Mouse (Mus musculus) embryonic facial prominence, embryonic 12.5 days (tissue): ENCODE data around the gene Acvr1b. TPM values are rescaled to one million over a fixed set of nuclear protein-coding genes. Genes with fewer than 3 reads are reported as not detected.

Experiments used
- ATAC-seq: fragments of 200-750 bp; cut with Nextera tagmentation; 2 replicates; pipeline ENCODE4 v1.8.0; 2017; ENCODE audit not compliant: insufficient number of reproducible peaks, insufficient read depth, low FRiP score, low TSS enrichment
- H3K27ac ChIP-seq: fragments of 300-500 bp; sonication (generic); 2 replicates; pipeline ENCODE4 v1.5.1; 2016; ENCODE audit warnings: mild to moderate bottlenecking
- H3K27me3 ChIP-seq: fragments of 300-500 bp; sonication (generic); 2 replicates; pipeline ENCODE4 v1.6.1; 2016; ENCODE audit warnings: mild to moderate bottlenecking, moderate library complexity
- H3K36me3 ChIP-seq: fragments of 300-500 bp; sonication (generic); 2 replicates; pipeline ENCODE4 v1.6.1; 2016; ENCODE audit warnings: mild to moderate bottlenecking
- H3K4me1 ChIP-seq: fragments of 300-500 bp; sonication (generic); 2 replicates; pipeline ENCODE4 v1.6.1; 2016
- H3K4me2 ChIP-seq: fragments of 300-500 bp; sonication (generic); replicated peaks from 2 replicates; pipeline ENCODE4 v1.6.1; 2016; ENCODE audit warnings: mild to moderate bottlenecking, moderate library complexity
- H3K4me3 ChIP-seq: fragments of 300-500 bp; sonication (generic); 2 replicates; pipeline ENCODE4 v1.5.1; 2016; ENCODE audit warnings: mild to moderate bottlenecking
- H3K9ac ChIP-seq: fragments of 300-500 bp; sonication (generic); 2 replicates; pipeline ENCODE4 v1.6.1; 2016; ENCODE audit warnings: mild to moderate bottlenecking, moderate library complexity
- H3K9me3 ChIP-seq: fragments of 300-500 bp; sonication (generic); 2 replicates; pipeline ENCODE4 v1.6.1; 2016; ENCODE audit warnings: mild to moderate bottlenecking, moderate library complexity
- whole genome bisulfite sequencing: fragments of 180-500 bp; shearing (Covaris S2); methylation state at CpG from one replicate; pipeline ENCODE4 v1.1.7; 2016; 5-methylcytosine and 5-hydroxymethylcytosine counted together
- polyA plus RNA-seq: library from polyadenylated mRNA; unstranded; fragments of >200 nt; fragmentation: Nextera tagmentation; extraction: Ambion mirVana; gene quantifications from 2 replicates; pipeline ENCODE4 v1.2.1, GENCODE M21; 2016

Acvr1b gene
- polyA plus RNA-seq, 1 experiment from 2014 or later: 7.5 TPM

DNA sequence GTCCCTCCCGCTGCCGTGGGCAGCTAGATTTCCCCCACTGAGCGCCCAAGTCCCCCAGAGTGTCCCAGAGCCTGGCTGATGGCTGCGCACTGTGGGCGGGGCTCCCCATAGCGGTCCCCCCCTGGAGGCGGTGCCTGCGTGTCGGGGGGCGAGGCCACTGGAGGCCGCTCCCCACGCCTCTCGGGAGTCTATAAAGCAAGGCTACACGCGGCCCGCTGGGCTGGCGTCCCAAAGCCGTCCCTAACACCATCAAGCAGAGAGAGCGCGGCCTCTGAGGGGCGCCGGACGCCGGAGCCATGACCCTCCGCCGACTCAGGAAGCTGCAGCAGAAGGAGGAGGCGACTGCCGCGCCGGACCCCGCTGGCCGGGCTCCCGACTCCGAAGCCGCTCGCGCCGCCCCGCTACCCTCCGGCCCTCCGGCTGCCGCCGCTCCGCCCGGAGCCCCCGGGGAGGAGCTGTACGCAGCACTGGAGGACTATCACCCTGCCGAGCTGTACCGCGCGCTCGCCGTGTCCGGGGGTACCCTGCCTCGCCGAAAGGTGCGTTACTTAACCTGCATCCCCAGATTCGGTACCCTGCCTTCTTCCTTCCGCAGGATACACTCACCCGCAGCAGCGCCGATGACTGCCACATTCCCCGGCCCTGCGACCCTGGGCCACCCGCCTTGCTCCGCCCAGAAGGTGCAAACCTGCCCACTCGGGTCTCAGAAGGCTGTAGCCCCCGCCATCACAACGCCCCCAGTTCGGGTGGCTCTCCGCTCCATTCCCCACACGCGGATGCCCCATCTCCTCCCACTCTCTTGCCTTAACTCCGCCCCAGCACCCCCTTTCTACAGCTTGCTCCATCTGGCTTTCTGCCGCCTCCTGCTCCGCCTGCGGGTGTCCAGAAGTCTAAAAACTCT is 50.4 kb downstream of the Acvr1b start, which contains the start of gene Grasp:
Gene Grasp, plus strand, starts transcription at position 183 of the 901 bp plus-strand sequence.
- Histone ChIP-seq H3K4me3 (peak within 1 kb of the TSS; percentile 89), H3K4me1 (peaks cover 66% of the 10 kb centered on the region), H3K4me2 (peak within 1 kb of the TSS; percentile 82), H3K27me3 (no peaks in the 10 kb centered on the region), H3K36me3 (peaks cover 5% of the 10 kb centered on the region), H3K9me3 (no peaks in the 10 kb centered on the region), H3K27ac (peak within 1 kb of the TSS; percentile 86), H3K9ac (peak within 1 kb of the TSS; percentile 87)
- ATAC-seq: peak; percentile 38
- WGBS: 1% methylated on average over 77 of the region's 77 CpGs

DNA sequence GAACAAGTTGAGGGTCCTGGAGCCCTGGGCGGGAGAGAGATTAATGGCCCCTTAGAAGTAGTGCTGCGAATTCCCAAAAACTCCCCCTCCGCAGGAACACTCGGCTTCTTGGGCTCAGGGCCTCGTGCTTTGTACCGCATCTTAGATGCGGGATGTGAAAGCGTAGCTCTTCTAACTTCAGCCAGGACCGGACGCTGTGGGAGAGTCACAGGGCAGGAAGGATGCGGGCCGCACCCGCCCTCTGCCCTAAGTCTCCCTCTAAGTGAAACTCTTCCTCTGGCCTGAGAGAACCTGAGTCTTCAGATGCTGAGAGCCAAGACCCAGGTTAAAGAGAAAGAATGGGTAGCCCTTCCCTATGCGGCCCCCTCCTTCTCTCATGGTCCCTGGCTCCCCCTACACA is 51.1 kb downstream of the Acvr1b start:
- Histone ChIP-seq H3K9me3 (no peaks in the 10 kb centered on the region), H3K4me1 (peaks cover 66% of the 10 kb centered on the region), H3K27me3 (no peaks in the 10 kb centered on the region), H3K4me3 (peak overlapping the region; percentile 89), H3K4me2 (peak overlapping the region; percentile 82), H3K36me3 (peaks cover 12% of the 10 kb centered on the region), H3K27ac (peak overlapping the region; percentile 86), H3K9ac (peak overlapping the region; percentile 87)
- no peak for ATAC-seq
- WGBS: 3% methylated on average over 14 of the region's 14 CpGs

DNA sequence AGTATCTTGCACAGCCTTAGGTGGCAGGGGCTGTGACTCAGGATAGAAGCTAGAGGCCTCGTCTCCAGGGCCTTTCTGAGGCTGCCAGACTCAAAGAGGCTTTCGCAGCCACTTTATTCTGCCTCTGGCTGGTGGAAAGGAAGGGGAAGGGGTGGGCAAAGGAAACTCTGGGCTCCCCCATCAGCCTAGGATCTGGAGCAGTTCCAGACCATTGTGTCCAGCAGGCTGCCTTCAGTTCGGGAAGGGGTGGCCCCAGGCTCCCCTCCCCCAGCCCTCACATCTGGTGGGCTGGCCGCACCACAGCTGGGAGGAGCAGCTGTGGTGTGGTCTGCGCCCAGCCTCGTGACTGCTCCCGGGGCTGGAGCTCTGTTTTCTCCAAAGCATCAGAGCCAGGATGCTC is 54.1 kb downstream of the Acvr1b start:
- Histone ChIP-seq H3K27ac (peak overlapping the region; percentile 89), H3K4me3 (peak overlapping the region; percentile 4; the same call in 1 of the 2 replicates), H3K9me3 (no peaks in the 10 kb centered on the region), H3K9ac (peak overlapping the region; percentile 2; the same call in 1 of the 2 replicates), H3K4me2 (peak overlapping the region; percentile 25), H3K36me3 (peaks cover 37% of the 10 kb centered on the region), H3K27me3 (no peaks in the 10 kb centered on the region), H3K4me1 (peaks cover 49% of the 10 kb centered on the region)
- ATAC-seq: 0 out of 2 replicates have a peak, but pooled peaks have one; percentile 18
- WGBS: 8% methylated on average over 7 of the region's 7 CpGs

DNA sequence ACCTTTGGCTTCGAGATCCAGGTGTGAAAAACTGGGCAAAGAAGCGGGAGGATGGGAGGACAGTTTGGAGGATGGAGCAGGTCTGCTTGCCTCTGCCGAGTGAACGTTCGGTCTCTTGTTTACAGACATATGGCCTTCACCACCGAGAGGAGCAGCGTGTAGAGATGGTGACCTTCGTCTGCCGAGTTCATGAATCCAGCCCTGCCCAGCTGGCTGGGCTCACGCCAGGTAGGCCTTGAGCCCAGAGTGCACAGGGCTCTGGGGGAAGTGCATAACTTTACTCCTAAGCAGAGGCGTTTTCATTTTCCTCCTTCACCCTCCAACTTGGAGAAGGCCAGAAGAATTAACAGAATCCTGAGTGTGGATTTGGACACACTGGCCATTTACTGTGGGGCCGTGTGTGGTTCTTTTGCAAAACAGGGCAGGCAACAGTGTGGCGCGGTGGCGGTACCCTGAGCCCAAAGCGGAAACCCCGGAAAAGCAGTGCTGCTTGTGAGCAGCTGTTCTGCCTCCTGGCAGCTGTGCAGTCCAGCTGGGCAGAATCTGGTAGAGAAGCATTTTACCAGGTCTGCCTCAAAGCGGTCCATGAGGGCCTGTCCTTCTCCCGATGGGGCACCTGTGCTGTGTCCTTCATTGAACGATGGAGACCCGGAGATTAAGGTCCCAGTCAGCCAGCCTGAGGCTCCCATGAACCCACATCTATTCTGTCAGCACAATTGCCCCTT is 55.2 kb downstream of the Acvr1b start:
- peaks cover 43% of the 10 kb centered on the region for H3K4me1 ChIP-seq
- no peak for ATAC-seq
- no peak overlapping the region for H3K9ac ChIP-seq
- H3K9me3 ChIP-seq: no peaks in the 10 kb centered on the region
- H3K4me2 ChIP-seq: no peak overlapping the region
- 0 out of 2 replicates have a peak overlapping the region, but pooled peaks have one; percentile 89 for H3K27ac ChIP-seq
- peaks cover 37% of the 10 kb centered on the region for H3K36me3 ChIP-seq
- no peaks in the 10 kb centered on the region for H3K27me3 ChIP-seq
- 89% methylated on average over 21 of the region's 21 CpGs for WGBS
- no peak overlapping the region for H3K4me3 ChIP-seq

DNA sequence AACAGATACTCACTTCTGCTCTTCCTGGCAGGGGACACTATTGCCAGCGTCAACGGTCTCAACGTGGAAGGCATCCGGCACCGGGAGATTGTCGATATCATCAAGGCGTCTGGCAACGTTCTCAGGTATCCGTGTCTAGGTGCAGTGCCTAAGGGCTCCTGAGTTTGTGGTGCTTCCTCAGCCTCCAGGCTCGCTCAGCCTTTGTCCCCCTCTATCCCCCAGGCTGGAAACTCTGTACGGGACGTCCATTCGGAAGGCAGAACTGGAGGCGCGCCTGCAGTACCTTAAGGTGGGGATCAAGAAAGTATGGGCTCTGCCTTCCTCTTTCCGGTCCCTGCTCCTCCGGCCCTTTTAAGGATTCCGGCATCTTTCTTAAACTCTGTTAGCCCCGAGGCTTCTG is 56.6 kb downstream of the Acvr1b start:
- no peak overlapping the region for H3K27ac ChIP-seq
- peaks cover 37% of the 10 kb centered on the region for H3K36me3 ChIP-seq
- no peak overlapping the region for H3K9ac ChIP-seq
- whole genome bisulfite sequencing: 95% methylated on average over 19 of the region's 19 CpGs
- H3K4me1 ChIP-seq: peaks cover 47% of the 10 kb centered on the region
- ATAC-seq: no peak
- H3K9me3 ChIP-seq: no peaks in the 10 kb centered on the region
- H3K4me3 ChIP-seq: no peak overlapping the region
- H3K4me2 ChIP-seq: no peak overlapping the region
- no peaks in the 10 kb centered on the region for H3K27me3 ChIP-seq

DNA sequence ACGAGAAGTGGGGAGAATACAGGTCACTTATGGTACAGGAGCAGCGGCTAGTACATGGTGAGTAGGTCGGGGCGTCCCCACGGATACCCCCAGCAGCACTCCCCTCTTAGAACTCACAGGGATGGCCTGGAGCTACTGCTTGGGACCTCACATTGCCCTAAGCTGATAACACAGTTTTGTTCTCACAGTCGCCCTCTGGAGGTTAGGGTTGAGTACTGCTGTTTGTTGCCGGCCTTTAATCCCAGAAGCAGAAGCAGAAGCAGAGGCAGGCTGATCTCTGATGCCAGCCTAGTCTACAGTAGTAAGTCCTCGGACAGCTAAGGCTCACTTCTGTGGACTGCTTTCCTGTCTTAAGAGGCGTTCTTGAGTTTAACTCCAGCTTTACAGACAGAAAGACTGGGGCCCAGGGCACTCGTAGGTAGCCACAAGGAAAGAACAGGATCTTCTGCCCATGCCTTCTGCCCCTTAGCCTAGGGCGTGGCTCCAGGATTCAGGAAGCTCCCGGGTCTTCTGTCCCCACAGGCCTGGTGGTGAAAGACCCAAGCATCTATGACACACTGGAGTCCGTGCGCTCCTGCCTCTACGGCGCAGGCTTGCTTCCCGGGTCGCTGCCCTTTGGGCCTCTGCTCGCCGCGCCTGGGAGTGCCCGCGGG is 57.3 kb downstream of the Acvr1b start:
- no peak overlapping the region for H3K27ac ChIP-seq
- peaks cover 48% of the 10 kb centered on the region for H3K4me1 ChIP-seq
- H3K36me3 ChIP-seq: peaks cover 37% of the 10 kb centered on the region
- H3K9ac ChIP-seq: no peak overlapping the region
- H3K4me3 ChIP-seq: no peak overlapping the region
- no peaks in the 10 kb centered on the region for H3K9me3 ChIP-seq
- H3K27me3 ChIP-seq: no peaks in the 10 kb centered on the region
- ATAC-seq: no peak
- WGBS: 75% methylated on average over 23 of the region's 23 CpGs
- H3K4me2 ChIP-seq: no peak overlapping the region

DNA sequence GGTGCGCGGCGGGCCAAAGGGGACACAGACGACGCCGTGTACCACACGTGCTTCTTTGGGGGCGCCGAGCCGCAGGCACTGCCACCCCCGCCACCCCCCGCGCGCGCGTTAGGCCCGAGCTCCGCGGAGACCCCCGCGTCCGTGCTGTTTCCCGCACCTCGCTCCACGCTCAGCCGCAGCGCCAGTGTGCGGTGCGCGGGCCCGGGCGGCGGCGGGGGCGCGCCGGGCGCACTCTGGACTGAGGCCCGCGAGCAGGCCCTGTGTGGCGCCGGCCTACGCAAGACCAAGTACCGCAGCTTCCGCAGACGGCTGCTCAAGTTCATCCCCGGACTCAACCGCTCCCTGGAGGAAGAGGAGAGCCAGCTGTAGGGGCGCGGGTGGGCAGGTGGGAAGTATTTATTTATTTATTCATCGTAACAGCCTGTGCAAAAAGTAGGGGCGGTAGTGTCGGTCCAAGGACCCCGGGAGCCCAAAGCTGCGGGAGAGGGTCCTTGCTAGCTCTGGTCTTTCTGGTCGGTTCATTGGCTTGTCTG is 57.8 kb downstream of the Acvr1b start:
- Histone ChIP-seq H3K27ac (no peak overlapping the region), H3K4me3 (no peak overlapping the region), H3K4me2 (no peak overlapping the region), H3K4me1 (peaks cover 49% of the 10 kb centered on the region), H3K27me3 (no peaks in the 10 kb centered on the region), H3K9me3 (no peaks in the 10 kb centered on the region), H3K36me3 (peaks cover 37% of the 10 kb centered on the region), H3K9ac (no peak overlapping the region)
- 63% methylated on average over 56 of the region's 56 CpGs for WGBS
- ATAC-seq: no peak

DNA sequence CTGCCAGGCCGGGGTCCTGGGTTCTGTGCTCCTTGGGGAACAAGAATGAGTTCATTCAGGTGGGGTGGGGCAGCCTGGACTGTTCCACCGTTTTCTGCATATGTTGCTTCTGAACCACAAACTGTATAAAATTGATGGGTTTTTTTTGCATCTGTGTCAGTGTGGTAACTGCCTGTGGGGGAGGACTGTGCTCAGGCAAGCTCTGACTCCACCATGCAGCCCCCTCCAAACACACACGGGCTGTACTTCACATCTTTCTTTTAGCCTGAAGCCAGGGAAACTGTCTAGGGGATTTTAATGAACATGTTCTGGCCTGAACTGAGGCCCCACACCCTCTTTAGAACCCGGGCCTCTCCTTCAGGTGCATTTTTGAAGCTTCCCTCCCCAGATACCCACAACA is 58.7 kb downstream of the Acvr1b start:
- 70% methylated on average over 4 of the region's 4 CpGs for WGBS
- H3K4me3 ChIP-seq: no peak overlapping the region
- no peak overlapping the region for H3K4me2 ChIP-seq
- ATAC-seq: no peak
- H3K9me3 ChIP-seq: no peaks in the 10 kb centered on the region
- no peak overlapping the region for H3K9ac ChIP-seq
- H3K4me1 ChIP-seq: peaks cover 42% of the 10 kb centered on the region
- no peaks in the 10 kb centered on the region for H3K27me3 ChIP-seq
- peaks cover 37% of the 10 kb centered on the region for H3K36me3 ChIP-seq
- H3K27ac ChIP-seq: no peak overlapping the region; the same call in 1 of the 2 replicates

DNA sequence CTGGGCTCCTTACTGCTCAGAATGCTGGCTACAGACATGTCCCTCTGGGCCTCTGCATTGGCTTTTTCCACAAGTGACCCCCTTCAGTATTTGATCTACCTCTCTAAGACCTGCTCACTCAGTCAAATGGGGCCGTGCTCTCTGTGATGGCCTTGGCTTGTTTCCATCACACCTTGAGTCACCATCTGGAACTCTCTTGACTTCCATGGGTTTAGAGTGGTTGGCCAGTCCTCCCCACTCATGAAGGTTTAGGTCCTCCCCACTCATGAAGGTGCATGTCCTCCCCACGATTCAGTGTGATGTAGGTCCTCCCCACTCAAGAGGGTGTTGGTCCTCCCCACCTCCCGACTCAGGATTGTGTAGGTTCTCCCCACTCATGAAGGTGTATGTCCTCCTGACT is 59.3 kb downstream of the Acvr1b start:
- Histone ChIP-seq H3K9me3 (no peaks in the 10 kb centered on the region), H3K4me3 (no peak overlapping the region), H3K4me2 (no peak overlapping the region), H3K4me1 (peaks cover 36% of the 10 kb centered on the region), H3K27me3 (no peaks in the 10 kb centered on the region), H3K36me3 (peaks cover 37% of the 10 kb centered on the region), H3K9ac (no peak overlapping the region), H3K27ac (no peak overlapping the region)
- 90% methylated on average over 3 of the region's 3 CpGs for WGBS
- no peak for ATAC-seq

DNA sequence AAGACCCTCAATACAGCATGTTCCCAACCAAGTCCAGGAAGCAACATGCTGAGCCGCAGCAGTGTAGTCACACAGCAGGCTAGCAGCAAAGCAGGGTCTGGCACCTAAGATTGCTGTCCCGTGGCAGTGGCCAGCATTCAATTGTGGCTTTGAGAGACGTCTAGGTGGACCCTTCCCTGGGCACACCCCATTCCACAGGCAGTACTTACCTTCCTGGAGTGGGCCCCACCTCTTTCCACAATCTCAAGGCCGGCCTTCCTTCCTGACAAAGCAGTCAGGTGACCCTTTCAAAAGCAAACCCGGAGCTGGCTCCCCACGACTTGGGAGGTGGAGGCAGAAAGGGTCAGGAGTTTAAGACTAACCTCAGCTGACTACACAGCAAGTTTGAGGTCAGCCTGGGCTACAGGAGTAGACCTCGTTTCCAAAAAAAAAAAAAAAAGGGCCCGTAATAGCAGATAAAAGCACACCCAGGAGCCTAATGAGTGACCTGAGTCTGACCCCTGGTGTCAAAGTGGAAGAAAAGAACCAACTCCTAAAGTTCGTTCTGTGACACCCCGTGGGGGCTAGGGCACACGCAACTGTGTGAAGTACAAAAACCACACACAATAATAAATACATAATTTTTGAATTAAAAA is 59.9 kb downstream of the Acvr1b start:
- Histone ChIP-seq H3K27me3 (no peaks in the 10 kb centered on the region), H3K4me3 (no peak overlapping the region), H3K27ac (no peak overlapping the region), H3K4me2 (no peak overlapping the region), H3K9ac (no peak overlapping the region), H3K9me3 (no peaks in the 10 kb centered on the region), H3K36me3 (peaks cover 37% of the 10 kb centered on the region), H3K4me1 (peaks cover 32% of the 10 kb centered on the region)
- WGBS: 26% methylated on average over 11 of the region's 11 CpGs
- no peak for ATAC-seq
